Mouse (Mus musculus) kidney, postnatal 4 days (tissue): ENCODE data around the gene Flywch1.
"Not testable (repeated sequence)": the region's sequence is repeated elsewhere in the genome, so short reads cannot be mapped to it uniquely, and the experiment has no call there.

ENCODE experiments used
- DNase-seq, 2 experiments: peaks; one replicate each; pipeline ENCODE4 v3.0.0; 2021; ENCODE audit warnings: mixed read lengths in 2 of 2

Flywch1 gene

GRCm38 (mm10) chr17:23777141-23777540 is 5.7 kb upstream of the Flywch1 start:
- DNase-seq, result no peak

- no peak for DNase-seq
Observed at GRCm38 (mm10) chr17:23776216-23776615, 4.8 kb upstream of the Flywch1 start.

DNA sequence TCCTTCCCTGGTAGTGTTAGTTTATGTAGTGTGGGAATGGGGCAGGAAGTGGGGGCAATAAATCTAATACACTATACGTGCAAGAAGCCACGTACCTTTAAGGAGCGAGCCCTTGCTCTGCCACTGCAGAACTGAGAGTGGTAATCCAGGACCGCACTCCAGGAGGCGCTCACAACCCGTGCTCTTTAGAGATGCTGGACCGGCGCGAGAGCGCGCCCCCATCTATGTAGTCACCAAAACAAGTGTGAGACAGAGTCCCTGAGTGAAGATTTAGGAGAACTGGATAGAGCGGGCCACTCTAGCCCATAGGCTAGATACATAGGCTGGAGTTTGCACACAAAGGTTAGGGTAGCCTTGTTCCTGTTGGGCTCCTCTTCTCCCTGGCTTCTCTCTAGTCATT is 2.7 kb upstream of the Flywch1 start:
- DNase-seq, result peak; percentile 92 to 93

DNA sequence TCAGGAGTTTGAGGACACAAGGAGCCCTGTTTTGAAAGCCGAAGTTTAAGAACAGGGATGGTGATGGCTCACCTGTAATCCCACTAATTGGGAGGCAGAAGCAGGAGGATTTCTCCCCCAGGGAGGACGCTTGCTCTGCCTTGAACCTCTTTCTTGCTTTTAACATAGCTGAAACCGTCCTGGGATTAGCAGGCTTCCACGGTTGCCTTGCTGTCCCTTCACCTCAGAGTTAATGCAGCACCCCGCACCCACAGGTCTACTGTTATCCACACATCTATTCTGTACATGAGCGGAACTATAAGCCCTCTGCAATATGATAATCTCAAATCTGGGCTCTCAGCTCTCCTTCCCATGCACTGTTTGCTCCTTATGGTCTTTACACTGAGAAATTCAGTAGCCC is 2.3 kb upstream of the Flywch1 start:
- DNase-seq, result no peak

DNA sequence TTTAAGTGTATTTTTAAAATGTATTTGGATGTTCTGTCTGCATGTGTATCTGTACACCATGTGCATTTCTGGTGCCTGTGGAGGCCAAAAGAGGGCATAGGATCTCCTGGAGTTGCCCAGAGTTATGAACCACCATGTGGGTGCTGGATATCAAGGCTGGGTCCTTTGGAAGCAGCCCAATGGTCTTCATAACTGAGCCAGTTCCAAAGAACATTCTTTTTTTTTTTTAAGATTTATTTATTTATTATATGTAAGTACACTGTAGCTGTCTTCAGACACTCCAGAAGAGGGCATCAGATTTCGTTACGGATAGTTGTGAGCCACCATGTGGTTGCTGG is 786 bp upstream of the Flywch1 start:
- not testable (repeated sequence) for DNase-seq

GRCm38 (mm10) chr17:23770896-23771283 is 512 bp downstream of the Flywch1 start:
- DNase-seq, result no peak

DNA sequence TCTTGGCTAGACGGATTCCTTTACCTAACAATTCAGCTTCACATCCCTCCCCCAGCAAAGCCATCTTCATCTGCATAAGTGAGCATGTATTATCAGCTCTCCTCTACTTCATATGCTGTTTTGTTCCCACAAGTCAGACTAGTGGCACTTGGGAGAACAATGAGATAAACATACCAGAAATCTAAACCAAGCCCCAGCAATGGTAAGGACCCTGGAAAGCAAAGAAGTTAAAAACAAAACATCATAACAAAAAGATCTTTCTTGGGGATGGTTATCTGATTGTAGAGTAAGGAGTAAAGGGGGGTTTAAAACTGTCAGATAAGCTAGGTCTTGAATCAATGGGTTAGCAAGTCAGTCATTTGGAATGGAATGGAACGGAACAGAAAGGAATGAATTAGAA is 909 bp downstream of the Flywch1 start:
- DNase-seq, result no peak

DNA sequence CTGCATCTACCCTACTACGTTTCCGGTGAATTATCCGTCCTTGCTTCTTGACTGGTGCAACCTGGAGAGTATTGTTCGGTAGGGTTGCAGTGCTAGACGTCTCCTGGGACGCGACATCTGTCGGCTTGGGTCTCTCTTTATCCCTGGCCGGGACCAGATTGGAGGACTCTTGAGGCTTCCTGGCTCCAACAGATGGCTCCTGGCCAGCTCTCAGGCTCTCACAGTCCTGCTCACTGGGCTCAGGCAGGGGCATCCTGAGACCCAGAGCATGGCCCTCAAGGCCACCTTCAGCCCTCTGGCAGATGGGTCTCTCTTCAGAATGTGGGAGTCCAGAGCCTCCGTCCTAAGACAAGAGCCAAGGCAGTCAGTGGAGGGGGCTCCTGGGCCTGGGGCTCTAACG is 8.4 kb downstream of the Flywch1 start:
- no peak for DNase-seq

GRCm38 (mm10) chr17:23761155-23761554 is 10.2 kb downstream of the Flywch1 start:
- no peak for DNase-seq

GRCm38 (mm10) chr17:23760231-23760630 is 11.2 kb downstream of the Flywch1 start:
- no peak for DNase-seq

DNA sequence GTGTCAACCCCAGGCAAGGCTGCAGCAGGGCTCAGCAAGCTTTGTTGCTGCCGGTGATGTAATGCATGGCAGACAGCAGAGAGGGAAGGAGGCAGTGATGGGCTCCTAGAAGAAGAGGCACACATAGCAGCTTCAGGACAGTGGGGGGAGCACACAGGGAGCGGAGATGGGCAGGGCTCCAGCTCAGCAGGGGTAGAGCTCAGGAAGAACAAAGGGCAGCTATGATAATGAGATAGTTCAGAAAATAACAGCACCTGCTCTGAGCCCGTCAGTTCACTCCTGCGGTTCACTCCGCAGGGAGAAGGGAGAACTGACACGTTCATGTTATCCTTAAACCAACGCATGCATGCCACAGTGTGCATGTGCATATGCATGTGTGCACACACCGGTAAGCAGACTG is 12.6 kb downstream of the Flywch1 start:
- no peak for DNase-seq

DNA sequence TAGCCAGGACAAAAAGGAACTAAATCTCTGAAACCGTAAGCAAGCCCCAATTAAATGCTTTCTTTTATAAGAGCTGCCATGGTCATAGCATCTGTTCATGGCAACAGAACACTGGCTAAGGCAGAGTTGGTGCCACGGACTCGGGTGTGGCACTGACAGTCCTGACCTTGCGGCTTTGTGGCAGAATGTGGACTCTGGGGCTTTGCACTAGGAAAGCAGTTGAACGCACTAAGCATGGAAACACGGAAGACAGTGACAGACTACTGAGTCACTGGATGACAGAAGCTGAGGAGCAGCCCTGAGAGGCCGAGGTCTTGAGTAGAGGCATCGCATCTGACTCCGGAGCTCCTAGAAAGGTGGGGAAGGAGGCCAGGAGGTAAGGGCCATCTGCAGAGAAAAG is 13.8 kb downstream of the Flywch1 start:
- DNase-seq, result no peak

DNA sequence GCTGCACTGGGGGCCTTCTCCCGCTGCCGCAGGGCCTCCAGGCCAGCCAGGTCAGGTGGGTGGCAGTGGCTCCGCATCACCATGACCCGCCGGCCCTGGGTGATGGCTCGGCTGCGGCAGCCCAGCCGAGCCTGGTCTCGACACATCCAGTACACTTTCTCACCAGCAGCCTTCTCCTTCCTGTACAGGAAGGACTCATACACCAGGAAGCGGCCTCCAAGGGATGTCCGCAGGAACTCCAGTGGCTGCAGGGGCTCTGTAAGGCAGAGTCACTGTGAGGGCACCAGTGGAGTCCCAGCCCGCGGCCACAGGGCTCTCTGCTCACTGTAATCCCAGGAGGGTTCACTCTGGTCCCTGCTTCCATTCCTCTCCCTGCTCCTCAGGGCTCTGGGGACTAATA is 15.7 kb downstream of the Flywch1 start:
- peak in 1 of 2 experiments; percentile 58 for DNase-seq

DNA sequence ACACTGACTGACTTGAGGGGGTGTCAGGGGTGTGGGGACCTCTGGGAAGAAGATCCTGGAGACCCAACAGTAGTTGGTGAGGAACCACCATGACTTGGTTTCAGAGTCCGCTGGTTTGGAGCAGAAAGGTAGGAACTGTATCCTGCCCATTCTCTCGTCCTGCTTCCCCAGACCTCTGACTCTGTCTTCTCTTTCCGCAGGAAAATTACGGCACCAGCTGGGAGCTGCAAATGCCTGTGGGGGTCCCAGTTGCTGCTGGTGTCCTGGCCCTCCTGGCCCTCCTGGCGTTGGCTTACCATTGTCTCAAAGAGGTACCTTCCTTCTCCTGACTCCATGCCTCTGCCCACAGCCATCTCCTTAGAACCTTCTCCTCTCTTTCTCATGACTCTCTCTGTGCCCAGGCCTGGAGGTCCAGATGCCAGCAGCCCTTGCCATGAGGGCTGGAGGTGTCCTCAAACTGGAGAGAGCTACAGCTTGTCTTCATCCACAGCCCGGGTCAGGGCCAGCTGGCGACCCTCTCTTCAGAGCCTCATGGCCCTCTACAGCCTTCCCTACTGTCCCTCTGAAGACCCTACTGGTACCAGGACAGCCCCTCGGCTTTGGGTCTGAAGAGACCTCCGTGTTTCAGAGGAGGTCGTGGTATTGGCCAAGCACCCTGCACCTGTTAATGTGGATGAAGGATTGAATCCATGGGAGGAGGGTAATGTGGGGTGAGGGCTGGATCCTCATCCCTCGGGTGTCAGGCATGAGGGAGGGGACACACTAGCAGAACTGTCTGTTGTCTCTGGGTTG is 21.8 kb downstream of the Flywch1 start:
- DNase-seq, result no peak

GRCm38 (mm10) chr17:23748631-23749391 is 22.6 kb downstream of the Flywch1 start:
- peak; percentile 68 to 78 for DNase-seq

DNA sequence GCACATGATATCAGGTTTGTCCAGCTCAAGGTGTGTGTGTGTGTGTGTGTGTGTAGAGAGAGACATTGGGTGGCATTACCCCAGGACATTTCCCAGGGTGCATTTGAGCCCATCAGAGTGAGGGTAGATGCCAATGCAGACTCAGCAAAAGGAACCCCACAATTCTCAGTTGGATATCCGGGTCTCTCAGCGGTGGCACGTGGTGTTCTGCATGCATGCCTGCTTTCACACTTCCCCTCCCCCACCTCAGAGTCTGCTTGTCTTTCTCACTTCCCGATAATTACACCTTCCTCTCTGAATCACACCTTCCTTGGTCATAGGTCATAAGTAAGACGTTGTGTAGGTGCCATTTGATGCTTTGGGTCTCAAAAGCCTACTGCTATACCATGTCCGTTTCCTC is 23.4 kb downstream of the Flywch1 start:
- no peak for DNase-seq

DNA sequence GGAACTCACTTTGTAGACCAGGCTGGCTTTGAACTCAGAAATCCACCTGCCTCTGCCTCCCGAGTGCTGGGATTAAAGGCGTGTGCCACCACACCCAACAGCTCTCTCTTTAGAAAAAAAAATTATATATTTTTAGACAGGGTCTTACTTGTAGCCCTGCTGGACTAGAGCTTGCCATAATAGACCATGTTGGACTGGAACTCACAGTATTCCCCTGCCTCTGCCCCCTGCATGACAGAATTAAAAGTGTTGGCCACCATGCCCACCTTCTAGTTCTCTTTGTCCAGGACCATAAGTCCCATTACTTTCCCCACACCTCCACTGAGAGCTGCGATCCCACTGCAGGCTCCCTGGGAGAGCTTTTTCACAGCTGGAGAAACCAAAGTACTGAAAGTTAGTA is 23.9 kb downstream of the Flywch1 start:
- DNase-seq, result no peak

DNA sequence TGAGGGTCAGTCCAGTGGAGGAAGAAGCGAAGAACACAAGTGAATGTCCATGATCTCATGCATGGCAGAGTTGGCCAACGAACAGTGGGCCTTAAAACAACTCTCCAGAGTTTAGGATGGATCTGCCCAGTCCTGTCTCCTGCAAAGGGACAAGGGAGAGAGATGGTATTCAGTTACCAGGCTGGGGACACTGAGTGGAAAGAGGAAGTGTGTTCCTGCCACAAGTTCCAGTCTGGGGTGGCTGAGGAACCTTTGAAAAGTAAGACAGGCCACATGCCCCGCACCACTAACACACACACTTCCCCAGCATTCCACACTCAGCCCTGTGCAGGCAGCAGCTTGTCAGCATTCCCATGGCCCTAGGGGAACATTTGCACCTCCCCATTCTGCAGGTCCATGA is 24.6 kb downstream of the Flywch1 start:
- no peak for DNase-seq

- peak in 1 of 2 experiments; percentile 55 for DNase-seq
Observed at GRCm38 (mm10) chr17:23746311-23746710, 25.1 kb downstream of the Flywch1 start.

GRCm38 (mm10) chr17:23745301-23746251 is 25.8 kb downstream of the Flywch1 start, which contains the start of gene Kremen2:
Kremen2 (minus strand) TSS chr17:23745833.
- no peak for DNase-seq

GRCm38 (mm10) chr17:23744651-23745050 is 26.8 kb downstream of the Flywch1 start:
- DNase-seq, result no peak

DNA sequence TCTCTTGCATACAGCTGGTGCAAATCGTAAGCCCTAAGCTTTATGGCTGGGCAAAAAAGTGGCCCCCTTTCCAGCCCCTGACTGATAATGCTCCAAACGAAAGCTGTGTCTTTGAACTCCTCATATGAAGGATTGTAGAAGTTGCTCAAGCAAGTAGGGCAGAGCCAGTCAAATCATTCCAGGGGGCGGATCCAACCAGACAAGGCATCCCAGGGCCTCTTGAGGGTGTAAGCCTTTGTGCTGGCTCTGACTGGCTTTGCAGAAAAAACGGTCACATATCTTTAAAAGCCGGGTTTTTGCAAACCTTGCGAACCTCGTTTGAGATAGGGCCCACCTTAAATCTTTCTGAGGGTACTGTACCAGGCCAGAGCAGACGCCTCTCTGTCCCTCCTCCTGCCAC is 27.3 kb downstream of the Flywch1 start:
- no peak for DNase-seq

DNA sequence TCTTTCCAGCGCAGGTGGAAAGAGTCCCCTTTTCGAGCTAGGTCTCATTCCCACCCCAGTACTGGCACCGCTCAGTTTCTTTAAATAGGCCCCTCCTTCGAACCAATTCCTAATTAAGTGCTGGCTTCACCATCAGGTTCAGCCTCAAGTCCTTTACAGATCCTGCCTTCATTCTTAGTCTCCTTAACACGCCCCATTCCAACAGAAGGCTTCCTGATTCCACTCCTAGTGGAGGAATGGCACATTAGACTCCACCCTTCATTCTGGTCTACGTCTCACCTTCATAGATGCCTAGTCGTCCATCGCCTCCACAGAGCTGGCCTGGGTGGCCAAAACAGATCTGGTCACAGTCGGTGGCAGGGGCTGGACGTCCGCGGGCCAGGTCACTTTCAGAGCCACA is 28.5 kb downstream of the Flywch1 start:
- DNase-seq, result no peak
